Mouse (Mus musculus) kidney, postnatal 25 days (tissue): Measurements from ENCODE around the gene Prr5l.

Experiments used
- DNase-seq, 2 experiments: peaks; one replicate each; pipeline ENCODE4 v3.0.0; 2021; ENCODE audit warnings: mixed read lengths in 2 of 2

Gene Prr5l

GRCm38 (mm10) chr2:101820816-101821215 lies 62.0 kb downstream of the Prr5l start:
- no peak for DNase-seq

GRCm38 (mm10) chr2:101818986-101819764 lies 63.7 kb downstream of the Prr5l start:
- no peak for DNase-seq

- no peak for DNase-seq
Measured at GRCm38 (mm10) chr2:101816646-101817308, 66.0 kb downstream of the Prr5l start.

GRCm38 (mm10) chr2:101815250-101815934 lies 67.4 kb downstream of the Prr5l start:
- DNase-seq = peak; percentile 49 to 55

GRCm38 (mm10) chr2:101814272-101814625 lies 68.6 kb downstream of the Prr5l start:
- no peak for DNase-seq

- peak; percentile 49 to 52 for DNase-seq
Measured at GRCm38 (mm10) chr2:101813581-101814271, 69.1 kb downstream of the Prr5l start.

GRCm38 (mm10) chr2:101811925-101812324 lies 70.9 kb downstream of the Prr5l start:
- DNase-seq = no peak

- no peak for DNase-seq
Measured at GRCm38 (mm10) chr2:101810774-101811173, 72.1 kb downstream of the Prr5l start.

GRCm38 (mm10) chr2:101809640-101810305 lies 73.1 kb downstream of the Prr5l start:
- DNase-seq = no peak

GRCm38 (mm10) chr2:101807756-101808155 lies 75.1 kb downstream of the Prr5l start:
- no peak for DNase-seq

- DNase-seq = no peak
Measured at GRCm38 (mm10) chr2:101802240-101802639, 80.6 kb downstream of the Prr5l start.

- DNase-seq = peak; percentile 27 to 45
Measured at GRCm38 (mm10) chr2:101797901-101798250, 85.0 kb downstream of the Prr5l start.

GRCm38 (mm10) chr2:101797166-101797900 lies 85.5 kb downstream of the Prr5l start:
- DNase-seq = peak; percentile 60 to 79

- peak; percentile 85 to 86 for DNase-seq
Measured at GRCm38 (mm10) chr2:101796287-101797115, 86.3 kb downstream of the Prr5l start.

- no peak for DNase-seq
Measured at GRCm38 (mm10) chr2:101792130-101792529, 90.7 kb downstream of the Prr5l start.

GRCm38 (mm10) chr2:101783255-101783654 lies 99.6 kb downstream of the Prr5l start:
- DNase-seq = no peak

GRCm38 (mm10) chr2:101781357-101781777 lies 101.5 kb downstream of the Prr5l start:
- DNase-seq = no peak

GRCm38 (mm10) chr2:101778080-101778479 lies 104.7 kb downstream of the Prr5l start:
- no peak for DNase-seq

GRCm38 (mm10) chr2:101763503-101763902 lies 119.3 kb downstream of the Prr5l start:
- DNase-seq = no peak

GRCm38 (mm10) chr2:101762955-101763386 lies 119.9 kb downstream of the Prr5l start:
- DNase-seq = no peak

- peak; percentile 46 to 54 for DNase-seq
Measured at GRCm38 (mm10) chr2:101762405-101762804, 120.4 kb downstream of the Prr5l start.
